Mouse (Mus musculus) heart, postnatal 0 days (tissue): ENCODE data around the gene Cracr2a.

Experiments used
- CTCF ChIP-seq: IDR thresholded peaks from 2 replicates; pipeline ENCODE4 v1.5.1; 2016; ENCODE audit warnings: antibody characterized with exemption, control low read depth, low read depth
- EP300 ChIP-seq: IDR thresholded peaks from 2 replicates; pipeline ENCODE4 v1.6.1; 2016; ENCODE audit warnings: antibody characterized with exemption, low read depth

GRCm38 (mm10) chr6:127714906-127715305 is 153.8 kb downstream of the Cracr2a start:
- TF ChIP-seq CTCF, result no peak
- TF ChIP-seq EP300, result no peak
